Mouse (Mus musculus) brain, adult 2 months (tissue): ENCODE measurements around the gene Lgmn.

Experiments used
- DNase-seq: peaks from one replicate; pipeline ENCODE4 v3.0.0; 2011; ENCODE audit warnings: low read depth, low spot score

Lgmn gene

GRCm38 (mm10) chr12:102350997-102351396 lies 88.6 kb downstream of the Lgmn start:
- DNase-seq = no peak

DNA sequence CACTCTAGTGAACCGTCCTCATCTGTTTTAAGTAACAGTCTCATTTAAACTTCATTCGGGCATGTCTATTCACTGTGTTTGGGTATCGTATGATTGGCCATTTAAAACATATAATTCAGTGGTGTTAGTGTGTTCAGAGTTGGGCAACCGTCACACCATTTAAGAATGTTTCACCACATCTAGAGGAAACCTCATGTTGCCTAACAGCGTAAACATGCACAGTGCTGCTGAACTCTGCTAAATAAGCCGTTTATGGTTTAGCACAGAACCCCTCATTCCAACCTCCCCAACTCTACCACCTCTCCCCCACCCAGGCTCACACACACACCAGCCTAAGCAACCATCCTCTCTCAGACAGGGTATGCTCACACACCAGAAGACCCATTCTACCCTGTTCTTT lies 91.2 kb downstream of the Lgmn start:
- no peak for DNase-seq

DNA sequence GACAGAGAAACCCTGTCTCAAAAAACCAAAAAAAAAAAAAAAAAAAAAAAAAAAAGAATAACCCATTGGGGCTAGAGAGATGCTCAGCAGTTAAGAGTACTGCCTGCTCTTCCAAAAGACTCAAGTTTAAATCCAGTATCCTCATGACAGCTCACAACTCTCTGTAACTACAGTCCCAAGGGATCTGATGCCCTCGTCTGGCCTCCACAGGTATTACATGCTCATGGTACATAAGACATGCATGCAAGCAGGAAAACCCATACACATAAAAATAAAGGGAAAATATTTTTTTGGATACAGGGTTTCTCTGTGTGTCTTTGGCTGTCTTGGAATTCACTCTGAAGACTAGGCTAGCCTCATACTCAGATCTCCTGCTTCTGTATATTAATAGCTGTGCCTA lies 93.1 kb downstream of the Lgmn start:
- peak; percentile 69 for DNase-seq

- DNase-seq = peak; percentile 32
Observed at GRCm38 (mm10) chr12:102345031-102345815, 94.4 kb downstream of the Lgmn start.
